Mouse (Mus musculus) forebrain, postnatal 0 days (tissue): ENCODE results near the gene Eif4e2. TPM values are rescaled to one million over a fixed set of nuclear protein-coding genes. Genes with fewer than 3 reads are reported as not detected.

Source experiments
- ATAC-seq: fragments of 200-750 bp; cut with Nextera tagmentation; 2 replicates; pipeline ENCODE4 v1.8.0; 2017; ENCODE audit warnings: mild to moderate bottlenecking, moderate library complexity
- DNase-seq: peaks from one replicate; pipeline ENCODE4 v3.0.0-alpha.2; 2015
- H3K27ac ChIP-seq: fragments of 300-500 bp; sonication (generic); 2 replicates; pipeline ENCODE4 v1.5.1; 2014; ENCODE audit warnings: low read depth, mild to moderate bottlenecking, antibody characterized with exemption, low read length, moderate library complexity, mixed read lengths
- H3K27me3 ChIP-seq: fragments of 300-500 bp; sonication (generic); 2 replicates; pipeline ENCODE4 v1.6.1; 2014; ENCODE audit warnings: mild to moderate bottlenecking, low read length, mixed read lengths; ENCODE audit not compliant: insufficient read depth
- H3K36me3 ChIP-seq: fragments of 300-500 bp; sonication (generic); 2 replicates; pipeline ENCODE4 v1.6.1; 2014; ENCODE audit warnings: mild to moderate bottlenecking, moderate library complexity; ENCODE audit not compliant: insufficient read depth
- H3K4me1 ChIP-seq: fragments of 300-500 bp; sonication (generic); 2 replicates; pipeline ENCODE4 v1.6.1; 2014; ENCODE audit warnings: antibody characterized with exemption; ENCODE audit not compliant: insufficient read depth
- H3K4me2 ChIP-seq: fragments of 300-500 bp; sonication (generic); 2 replicates; pipeline ENCODE4 v1.6.1; 2014; ENCODE audit warnings: low read depth, mild to moderate bottlenecking, moderate library complexity
- H3K4me3 ChIP-seq: fragments of 300-500 bp; sonication (generic); 2 replicates; pipeline ENCODE4 v1.5.1; 2014; ENCODE audit warnings: low read depth, low read length, mixed read lengths
- H3K9ac ChIP-seq: fragments of 300-500 bp; sonication (generic); 2 replicates; pipeline ENCODE4 v1.6.1; 2014; ENCODE audit warnings: mild to moderate bottlenecking
- H3K9me3 ChIP-seq: fragments of 300-500 bp; sonication (generic); 2 replicates; pipeline ENCODE4 v1.6.1; 2016; ENCODE audit warnings: low read length
- CTCF ChIP-seq: sonication (generic); IDR thresholded peaks from 2 replicates; pipeline ENCODE4 v1.5.1; 2016; ENCODE audit warnings: antibody characterized with exemption, control low read depth, low read depth
- WGBS: fragments of 180-500 bp; shearing (Covaris S2); extraction: QIAGEN DNeasy Blood & Tissue Kit; methylation state at CpG from one replicate; pipeline ENCODE4 v1.1.7; 2014; 5-methylcytosine and 5-hydroxymethylcytosine counted together
- polyA plus RNA-seq: library from polyadenylated mRNA; unstranded; fragments of >200 nt; fragmentation: Nextera tagmentation; extraction: Ambion mirVana; gene quantifications from 2 replicates; pipeline ENCODE4 v1.2.1, GENCODE M21; 2015
- total RNA-seq: library from RNA; depleted of rRNA; stranded (reverse); fragments of >200 nt; gene quantifications from 2 replicates; pipeline ENCODE4 v1.2.3, GENCODE M21; 2014

Eif4e2 gene
- total and polyA plus RNA-seq, 2 experiments from 2014 or later: 71.5 to 87.5 TPM

GRCm38 (mm10) chr1:87185526-87185925 lies 28.2 kb upstream of the Eif4e2 start:
- 15% methylated on average over 13 of the region's 13 CpGs for WGBS
- Histone ChIP-seq H3K27me3 (peaks cover 21% of the 10 kb centered on the region), H3K9me3 (no peaks in the 10 kb centered on the region), H3K27ac (no peak overlapping the region), H3K9ac (no peak overlapping the region), H3K36me3 (no peaks in the 10 kb centered on the region), H3K4me3 (no peak overlapping the region), H3K4me1 (no peaks in the 10 kb centered on the region), H3K4me2 (no peak overlapping the region)
- DNase-seq (no peak), ATAC-seq (no peak)
- TF ChIP-seq CTCF: peak; percentile 17; the same call in 1 of the 2 replicates

DNA sequence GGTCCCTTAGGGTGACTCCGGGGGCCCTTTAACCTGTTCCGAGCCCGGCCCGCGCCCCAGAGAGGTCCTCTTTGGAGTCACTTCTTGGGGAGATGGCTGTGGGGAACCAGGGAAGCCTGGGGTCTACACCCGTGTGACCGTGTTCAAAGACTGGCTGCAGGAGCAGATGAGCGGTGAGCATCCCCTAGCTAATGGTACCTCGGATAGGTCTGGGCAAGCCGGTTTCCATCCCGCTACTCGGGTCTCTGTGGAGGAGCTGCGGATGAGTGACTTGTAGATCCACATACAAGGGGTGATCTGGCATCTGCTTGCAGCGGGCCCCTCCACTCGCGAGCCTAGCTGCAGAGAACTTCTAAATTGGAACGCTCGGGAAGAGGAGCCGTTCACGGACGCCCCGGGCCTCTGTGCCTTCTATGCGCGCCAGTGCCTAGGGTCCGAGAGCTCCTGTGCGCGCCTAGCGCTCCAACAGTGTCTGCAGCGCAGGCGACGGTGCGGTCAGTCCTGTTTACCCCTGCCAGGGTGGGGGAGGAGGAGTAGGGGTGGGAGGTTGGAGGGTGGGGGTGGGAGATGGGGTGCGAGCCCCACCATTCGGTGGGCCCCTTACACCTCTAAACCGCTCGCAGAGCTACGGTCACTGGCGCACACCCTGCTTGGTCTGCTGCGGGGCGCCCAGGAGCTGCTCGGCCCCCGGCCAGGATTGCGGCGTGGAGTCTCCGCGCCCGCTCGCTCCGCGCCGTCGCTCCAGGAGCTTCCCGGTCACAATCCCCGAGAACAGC lies 27.3 kb upstream of the Eif4e2 start:
- H3K4me3 ChIP-seq: peak overlapping the region; percentile 54
- H3K27me3 ChIP-seq: peaks cover 21% of the 10 kb centered on the region
- H3K9ac ChIP-seq: peak overlapping the region; percentile 53
- DNase-seq: peak; percentile 39
- H3K9me3 ChIP-seq: no peaks in the 10 kb centered on the region
- TF ChIP-seq CTCF: no peak
- ATAC-seq: peak; percentile 37
- no peaks in the 10 kb centered on the region for H3K4me1 ChIP-seq
- 2% methylated on average over 54 of the region's 54 CpGs for WGBS
- H3K4me2 ChIP-seq: peak overlapping the region; percentile 93
- H3K36me3 ChIP-seq: no peaks in the 10 kb centered on the region
- H3K27ac ChIP-seq: no peak overlapping the region

DNA sequence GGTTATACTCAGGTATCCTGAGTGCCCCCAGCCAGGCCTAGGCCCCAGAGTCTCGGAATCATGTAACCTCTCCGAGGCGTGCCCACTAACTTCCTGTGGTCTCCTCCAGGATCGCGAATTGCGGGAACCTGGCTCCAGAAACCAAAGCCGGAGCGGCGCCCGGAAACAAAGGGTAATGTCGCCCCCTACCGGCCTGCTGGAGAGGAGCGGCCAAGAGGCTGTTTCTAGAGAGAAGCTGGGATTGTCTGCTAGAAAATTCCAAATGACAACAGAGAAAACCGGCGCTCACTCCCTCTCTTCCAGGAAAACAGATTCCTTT lies 26.7 kb upstream of the Eif4e2 start:
- ATAC-seq: peak; percentile 73
- WGBS: under 1% methylated on average over 15 of the region's 15 CpGs
- Histone ChIP-seq H3K27me3 (peaks cover 21% of the 10 kb centered on the region), H3K4me2 (peak overlapping the region; percentile 93), H3K27ac (no peak overlapping the region), H3K4me1 (no peaks in the 10 kb centered on the region), H3K4me3 (peak overlapping the region; percentile 54), H3K9ac (peak overlapping the region; percentile 53), H3K9me3 (no peaks in the 10 kb centered on the region), H3K36me3 (no peaks in the 10 kb centered on the region)
- TF ChIP-seq CTCF: peak; percentile 92
- DNase-seq: peak; percentile 92

GRCm38 (mm10) chr1:87190429-87190828 lies 23.3 kb upstream of the Eif4e2 start, which contains the start of gene Chrnd:
Gene Chrnd (plus strand): TSS chr1:87190607.
- H3K27me3 ChIP-seq: peaks cover 13% of the 10 kb centered on the region; the same call in 1 of the 2 replicates
- no peak within 1 kb of the TSS for H3K4me3 ChIP-seq
- DNase-seq (no peak), ATAC-seq (no peak)
- no peaks in the 10 kb centered on the region for H3K4me1 ChIP-seq
- H3K4me2 ChIP-seq: no peak within 1 kb of the TSS
- H3K36me3 ChIP-seq: no peaks in the 10 kb centered on the region
- no peak within 1 kb of the TSS for H3K27ac ChIP-seq
- no peak within 1 kb of the TSS for H3K9ac ChIP-seq
- H3K9me3 ChIP-seq: no peaks in the 10 kb centered on the region
- WGBS: 39% methylated on average over 4 of the region's 4 CpGs
- TF ChIP-seq CTCF: no peak

DNA sequence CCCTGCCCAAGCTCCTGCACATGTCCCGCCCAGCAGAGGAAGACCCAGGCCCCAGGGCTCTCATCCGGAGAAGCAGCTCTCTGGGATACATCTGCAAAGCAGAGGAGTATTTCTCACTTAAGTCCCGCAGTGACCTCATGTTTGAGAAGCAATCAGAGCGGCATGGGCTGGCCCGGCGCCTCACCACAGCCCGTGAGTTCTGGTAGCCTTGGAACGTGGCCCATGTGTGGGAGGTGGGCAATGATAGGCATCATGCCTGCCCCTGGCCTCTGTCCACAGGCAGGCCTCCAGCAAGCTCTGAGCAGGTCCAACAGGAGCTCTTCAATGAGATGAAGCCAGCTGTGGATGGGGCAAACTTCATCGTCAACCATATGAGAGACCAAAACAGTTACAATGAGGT lies 16.4 kb upstream of the Eif4e2 start:
- Histone ChIP-seq H3K4me2 (no peak overlapping the region), H3K9me3 (no peaks in the 10 kb centered on the region), H3K36me3 (no peaks in the 10 kb centered on the region), H3K27me3 (no peaks in the 10 kb centered on the region), H3K4me1 (no peaks in the 10 kb centered on the region), H3K9ac (no peak overlapping the region), H3K4me3 (no peak overlapping the region), H3K27ac (no peak overlapping the region)
- DNase-seq (no peak), ATAC-seq (no peak)
- 77% methylated on average over 9 of the region's 9 CpGs for WGBS
- no peak for TF ChIP-seq CTCF

DNA sequence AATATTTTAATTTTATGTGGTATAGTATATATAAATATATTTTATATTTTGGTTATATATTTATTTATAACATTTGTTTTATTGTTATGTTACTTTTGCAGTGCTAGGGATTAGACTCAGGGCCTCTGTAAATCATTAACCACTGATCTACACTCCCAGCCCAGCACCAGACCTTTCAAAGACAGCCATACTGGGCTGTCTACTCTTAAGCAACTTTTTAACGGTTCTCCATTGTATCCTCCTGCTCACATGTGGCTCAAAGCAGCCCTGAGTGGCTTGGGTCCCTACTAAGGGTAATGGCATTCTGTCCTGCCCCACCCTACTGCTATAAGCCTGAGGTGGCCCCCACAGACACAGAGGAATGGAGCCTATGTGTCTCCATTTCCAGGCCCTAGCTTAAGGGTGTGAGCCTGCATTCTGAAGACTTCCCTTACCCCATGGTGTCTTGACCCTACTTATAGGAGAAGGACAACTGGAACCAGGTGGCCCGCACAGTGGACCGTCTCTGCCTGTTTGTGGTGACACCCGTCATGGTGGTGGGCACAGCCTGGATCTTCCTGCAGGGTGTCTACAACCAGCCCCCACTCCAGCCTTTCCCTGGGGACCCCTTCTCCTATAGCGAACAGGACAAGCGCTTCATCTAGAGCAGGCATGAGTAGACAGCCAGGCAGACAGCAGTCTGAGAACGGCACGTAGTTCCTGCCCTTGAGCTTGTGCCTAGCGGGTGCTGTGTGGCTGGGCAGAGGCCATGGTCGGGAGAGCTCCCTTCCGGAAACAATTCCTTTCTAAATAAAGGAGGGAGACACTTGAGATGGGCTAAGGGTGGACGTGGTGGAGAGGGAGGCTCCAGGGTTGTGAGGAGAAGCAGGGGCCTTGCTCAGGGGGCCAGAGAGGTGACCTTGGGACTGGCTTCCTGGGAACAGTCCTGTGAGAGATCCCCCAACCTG lies 15.3 kb upstream of the Eif4e2 start:
- Histone ChIP-seq H3K4me1 (no peaks in the 10 kb centered on the region), H3K36me3 (no peaks in the 10 kb centered on the region), H3K27me3 (no peaks in the 10 kb centered on the region), H3K4me3 (no peak overlapping the region), H3K27ac (no peak overlapping the region), H3K9ac (no peak overlapping the region), H3K4me2 (no peak overlapping the region), H3K9me3 (no peaks in the 10 kb centered on the region)
- no peak for DNase-seq
- no peak for TF ChIP-seq CTCF
- 82% methylated on average over 12 of the region's 12 CpGs for WGBS
- no peak for ATAC-seq

DNA sequence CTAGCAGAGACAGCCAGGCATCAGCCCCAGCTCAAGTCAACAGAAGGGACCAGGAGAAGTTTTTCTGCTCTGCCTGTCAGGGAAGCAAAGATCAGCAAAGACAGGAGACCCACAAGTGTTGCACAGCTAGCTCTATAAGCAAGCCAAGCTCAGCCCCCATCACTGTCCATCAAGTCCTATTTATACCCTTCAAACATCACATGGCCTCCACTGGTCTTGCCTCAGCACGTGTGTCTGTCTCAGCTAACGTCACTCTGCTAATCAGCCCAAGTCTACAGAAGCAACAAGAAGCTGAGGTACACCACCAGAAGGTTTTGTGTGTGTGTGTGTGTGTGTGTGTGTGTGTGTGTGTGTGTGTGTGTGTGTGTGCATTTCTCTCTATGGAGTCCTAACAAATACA lies 12.9 kb upstream of the Eif4e2 start:
- Histone ChIP-seq H3K36me3 (no peaks in the 10 kb centered on the region), H3K9ac (no peak overlapping the region), H3K4me2 (no peak overlapping the region), H3K4me3 (no peak overlapping the region), H3K27ac (no peak overlapping the region), H3K4me1 (no peaks in the 10 kb centered on the region), H3K27me3 (no peaks in the 10 kb centered on the region), H3K9me3 (no peaks in the 10 kb centered on the region)
- ATAC-seq (no peak), DNase-seq (no peak)
- WGBS: 45% methylated on average over 2 of the region's 2 CpGs
- TF ChIP-seq CTCF: no peak
